Mouse (Mus musculus) layer of hippocampus, adult 8-10 months (tissue): ENCODE measurements around the gene Rgsl1. TPM values are rescaled to one million over a fixed set of nuclear protein-coding genes. Genes with fewer than 3 reads are reported as not detected.
A peak's percentile ranks its signal among the peaks of the same experiment; 100 is the strongest.
"Not testable (repeated sequence)": the region's sequence is repeated elsewhere in the genome, so short reads cannot be mapped to it uniquely, and the experiment has no call there.

Experiments used
- DNase-seq, 2 experiments: peaks; one replicate each; pipeline ENCODE4 v3.0.0; 2022; ENCODE audit warnings: low spot score in 2 of 2
- total RNA-seq, 4 experiments: library from RNA; stranded (reverse); gene quantifications; 2 replicates each; pipeline ENCODE4 v1.2.4; 2022

Gene Rgsl1
- 1 to 10 TPM in 3 of 4 experiments, under 1 TPM in 1; 0.90 to 1.3 (median 1.2) TPM for total RNA-seq

DNA sequence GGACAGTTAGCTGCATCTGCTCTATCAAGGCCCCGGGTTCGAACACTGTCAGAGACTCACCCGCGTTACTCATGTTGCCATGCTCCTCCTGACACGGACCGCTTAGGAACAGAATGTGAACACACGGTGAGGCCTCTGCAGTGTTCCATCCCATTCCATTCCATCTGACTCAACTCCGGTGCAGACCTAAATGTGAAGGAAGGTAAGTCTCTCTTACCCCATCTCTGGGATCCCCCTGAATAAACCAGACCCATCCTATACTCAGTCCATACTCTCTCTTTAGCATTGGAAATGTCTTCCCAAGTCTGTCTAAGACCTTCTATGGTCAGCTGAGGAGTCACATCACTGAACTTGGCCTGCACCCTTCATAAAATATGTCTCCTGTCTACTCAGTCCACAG is at the start of gene Rgsl1:
Rgsl1 (minus strand) TSS at position 101 of the 400 bp plus-strand sequence.
- no peak for DNase-seq

DNA sequence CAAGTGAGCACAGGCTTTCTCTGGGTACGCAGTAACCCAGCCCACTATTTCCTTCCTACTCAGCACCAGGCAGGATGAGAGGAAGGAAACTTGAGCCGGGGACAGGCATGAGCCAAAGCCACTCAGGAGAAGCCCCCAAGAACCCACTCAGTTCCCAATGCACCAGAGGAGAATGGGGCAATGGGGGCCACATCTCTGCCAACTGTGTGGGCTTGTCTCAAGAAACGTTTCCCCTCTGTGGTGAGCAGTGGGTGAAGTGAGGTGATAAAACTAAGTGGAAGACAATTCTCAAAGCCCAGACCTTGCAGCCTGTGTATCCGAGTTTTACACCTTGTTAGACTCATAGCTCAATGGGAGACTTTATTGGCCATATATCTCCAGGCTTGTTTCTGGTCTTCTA is 47.5 kb upstream of the Rgsl1 start, which contains the start of gene Teddm1a:
Teddm1a (plus strand) TSS at position 301 of the 400 bp plus-strand sequence.
- no peak for DNase-seq

DNA sequence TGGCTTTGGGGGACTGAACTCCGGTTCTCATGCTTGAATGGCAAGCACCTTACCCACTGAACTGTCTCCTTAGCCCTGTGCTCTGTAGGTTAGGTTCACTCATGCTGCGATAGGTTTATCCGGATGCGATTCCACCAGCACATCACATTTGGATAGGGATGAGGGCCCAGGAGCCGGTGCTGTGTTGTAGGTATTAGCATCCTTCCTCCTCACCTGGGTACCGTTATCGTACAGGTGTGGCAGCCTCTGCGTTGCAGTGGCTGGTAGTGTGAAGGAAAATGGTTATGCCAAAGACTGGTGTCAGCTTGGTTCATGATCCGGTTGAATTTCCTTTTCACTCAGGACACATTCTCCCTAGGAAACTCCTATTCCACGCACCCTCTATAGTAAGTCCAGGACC is 46.2 kb upstream of the Rgsl1 start:
- no peak for DNase-seq

DNA sequence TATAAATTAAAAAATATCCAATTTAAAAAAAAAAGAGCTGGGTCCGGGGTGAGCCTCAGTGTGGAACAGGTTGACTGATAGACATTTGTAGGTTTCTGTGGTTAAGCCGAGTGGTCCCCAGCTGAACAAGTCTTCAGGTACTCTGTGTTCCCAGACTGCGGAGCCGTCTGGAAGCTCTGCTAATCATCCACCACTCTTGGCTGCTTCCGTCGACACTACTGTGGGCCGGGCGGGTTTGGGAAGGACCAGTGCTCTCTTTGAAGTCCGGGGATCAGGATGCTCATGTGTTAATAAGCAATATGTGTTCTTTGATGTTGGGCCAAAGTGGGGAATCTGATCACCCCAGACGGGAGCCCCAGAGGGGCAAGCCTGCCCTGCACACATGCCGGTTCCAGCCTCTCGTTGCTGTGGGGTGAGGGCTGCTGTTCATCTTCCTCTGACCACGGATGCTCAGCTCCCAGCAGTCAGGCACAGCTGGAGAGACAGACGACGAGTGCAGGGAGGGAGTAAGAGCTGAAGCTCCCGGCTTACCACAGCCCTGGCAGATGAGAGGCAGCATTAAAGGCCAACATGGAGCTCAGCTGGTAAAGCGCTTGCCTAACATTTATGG is 42.2 kb upstream of the Rgsl1 start:
- no peak for DNase-seq

DNA sequence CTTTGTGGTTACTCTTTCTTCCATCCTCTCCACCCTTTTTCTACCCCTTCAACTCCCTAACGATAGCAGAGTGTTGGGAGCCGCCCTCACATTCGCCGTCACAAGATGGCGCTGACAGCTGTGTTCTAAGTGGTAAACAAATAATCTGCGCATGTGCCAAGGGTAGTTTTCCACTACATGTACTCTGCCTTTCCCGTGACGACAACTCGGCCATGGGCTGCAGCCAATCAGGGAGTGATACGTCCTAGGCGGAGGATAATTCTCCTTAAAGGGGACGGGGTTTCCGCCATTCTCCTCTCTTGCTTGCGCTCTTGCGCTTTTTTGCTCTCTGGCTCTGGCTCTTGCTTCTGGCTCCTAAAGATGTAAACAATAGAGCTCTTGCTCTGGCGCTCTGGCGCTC is 36.4 kb upstream of the Rgsl1 start:
- not testable (repeated sequence) for DNase-seq

DNA sequence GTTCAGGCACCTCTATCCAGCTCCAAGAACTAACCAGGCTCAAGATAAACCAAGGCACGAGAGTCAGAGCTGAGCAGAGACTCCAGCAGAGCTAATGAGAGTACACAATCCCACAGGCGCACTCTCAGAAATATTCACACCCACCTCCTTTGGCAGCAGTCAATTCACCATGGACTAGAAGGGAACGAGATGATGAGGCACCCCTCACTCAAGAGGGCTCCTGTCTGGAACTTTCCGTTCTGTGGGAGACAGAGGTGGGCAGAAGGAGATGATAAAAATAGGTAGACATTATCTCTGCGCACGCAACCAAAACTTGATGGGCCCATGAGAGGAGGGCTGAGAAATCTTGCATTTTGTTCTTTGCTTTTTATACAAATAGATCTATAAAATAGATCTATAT is 30.1 kb upstream of the Rgsl1 start, which contains the start of gene Teddm1b:
Teddm1b (plus strand) TSS at position 301 of the 400 bp plus-strand sequence.
- DNase-seq, result no peak

DNA sequence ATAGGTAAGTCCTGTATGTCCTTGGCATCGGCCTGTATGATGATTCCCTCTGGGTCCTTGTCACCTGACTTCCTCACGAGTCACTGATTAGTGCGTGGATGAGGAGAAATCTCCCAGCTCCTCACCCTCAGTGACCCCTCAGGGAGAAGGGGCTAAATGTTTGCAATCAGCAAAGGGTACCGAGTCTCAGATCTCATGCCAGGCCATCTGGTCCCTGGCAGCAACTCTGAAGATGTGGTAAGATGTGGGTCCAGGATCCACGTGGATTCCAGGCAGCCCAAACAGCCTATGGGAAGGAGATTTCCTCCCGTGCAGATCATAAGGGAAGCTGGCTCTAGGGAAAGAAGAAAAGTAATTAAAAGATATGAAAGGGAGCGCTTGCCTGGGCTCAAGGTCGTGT is 12.0 kb upstream of the Rgsl1 start:
- DNase-seq, result no peak

DNA sequence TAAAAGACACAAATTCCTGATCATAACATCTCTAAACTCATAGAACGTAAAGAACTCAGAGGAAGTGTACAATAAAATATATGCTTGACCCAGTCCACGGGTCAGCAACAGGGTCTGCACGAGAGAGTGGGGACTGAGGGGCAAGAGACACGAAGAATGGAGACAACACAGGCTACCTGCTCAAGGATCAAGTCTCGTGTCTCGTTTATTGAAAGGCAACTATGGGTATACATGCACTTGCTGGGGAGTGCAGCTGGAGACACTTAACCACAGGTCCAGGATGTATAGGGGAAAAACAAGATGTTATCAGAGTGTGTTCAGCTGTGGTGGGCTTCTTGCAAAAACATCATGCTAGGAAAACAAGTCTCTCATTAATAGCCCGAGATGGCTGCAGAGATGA is 8.8 kb upstream of the Rgsl1 start:
- not testable (repeated sequence) for DNase-seq

DNA sequence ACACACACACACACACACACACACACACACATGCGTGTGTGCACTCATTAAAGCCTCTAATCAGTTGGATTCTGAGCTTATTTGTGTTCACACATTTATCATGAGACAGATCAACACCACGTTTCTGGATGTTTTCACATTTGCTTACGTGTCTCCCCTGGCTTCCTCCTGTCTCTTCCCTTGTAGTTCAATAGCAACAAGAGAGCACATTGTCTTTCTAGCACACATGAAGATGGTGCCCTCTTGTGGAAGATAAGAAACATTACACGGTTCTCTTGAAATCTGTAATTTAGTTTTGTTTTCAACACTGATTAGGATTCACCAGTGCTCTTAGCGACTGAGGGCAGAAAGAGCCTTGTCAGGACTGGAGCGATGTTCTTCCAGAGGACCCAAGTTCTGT is 2.9 kb upstream of the Rgsl1 start:
- DNase-seq, result no peak

DNA sequence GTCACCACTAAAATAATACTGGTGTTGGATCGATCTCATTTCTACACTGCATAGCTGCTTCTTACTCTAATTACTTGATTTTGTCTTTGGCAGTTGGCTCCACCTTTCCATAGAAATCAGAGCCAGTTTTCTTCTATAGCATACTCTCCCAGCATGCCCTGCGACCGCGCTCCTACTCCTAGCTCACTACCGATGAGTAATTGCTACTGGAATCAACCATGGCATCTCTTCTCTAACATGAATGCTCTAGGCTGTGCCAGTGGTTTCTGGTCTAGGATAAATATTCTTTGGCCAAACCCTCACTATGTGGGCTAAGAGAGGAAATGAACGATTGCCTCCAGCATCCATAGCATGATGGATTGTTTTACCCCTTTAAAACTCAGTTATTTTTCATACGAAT is 2.5 kb upstream of the Rgsl1 start:
- DNase-seq, result no peak

DNA sequence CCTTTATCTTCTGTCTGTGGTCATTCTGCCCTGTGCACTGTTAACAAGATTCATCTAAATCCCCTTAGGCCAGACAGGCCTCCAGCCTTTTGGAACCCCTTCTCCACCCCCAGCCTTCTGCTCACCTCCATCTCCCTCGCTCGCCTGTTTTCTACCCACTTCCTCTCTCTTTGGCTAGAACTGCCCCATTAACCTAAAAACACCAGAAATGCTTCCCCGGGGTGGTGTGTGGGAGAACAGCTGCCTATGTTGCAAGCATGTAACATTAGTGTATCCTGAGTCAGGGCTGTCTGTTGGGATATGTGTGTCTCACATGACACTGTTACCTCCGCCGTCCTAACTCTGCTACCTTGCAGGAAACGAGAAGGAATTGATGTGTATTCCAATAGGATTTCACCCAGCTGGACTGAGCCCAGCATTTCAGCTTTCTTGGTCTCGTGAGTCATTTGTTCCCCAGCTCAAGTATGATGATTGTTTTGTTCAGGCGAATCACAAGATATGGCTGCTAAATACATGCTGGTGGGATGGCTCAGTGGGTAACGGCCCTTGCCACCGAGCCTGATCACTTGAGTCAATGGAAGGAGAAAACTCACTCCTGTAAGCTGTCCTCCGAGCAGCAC is 1.7 kb downstream of the Rgsl1 start:
- no peak for DNase-seq

DNA sequence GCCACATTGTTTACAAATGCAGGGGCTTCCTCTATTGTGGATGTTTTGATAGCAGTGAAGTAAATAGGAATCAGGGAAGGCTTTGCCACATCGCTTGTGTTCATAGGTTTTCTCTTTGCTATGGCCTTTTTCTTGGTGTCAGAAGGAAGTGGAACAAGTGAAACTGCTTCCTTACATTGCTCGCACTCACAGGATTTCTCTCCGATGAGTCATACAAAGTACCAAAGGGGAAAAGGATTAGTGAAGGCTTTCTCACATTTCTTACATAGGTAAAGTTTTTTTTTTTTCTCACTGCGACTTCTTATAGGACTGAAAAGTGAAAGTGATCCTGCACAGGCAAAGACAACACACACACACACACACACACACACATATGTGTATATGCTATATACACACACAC is 7.9 kb downstream of the Rgsl1 start:
- no peak for DNase-seq

DNA sequence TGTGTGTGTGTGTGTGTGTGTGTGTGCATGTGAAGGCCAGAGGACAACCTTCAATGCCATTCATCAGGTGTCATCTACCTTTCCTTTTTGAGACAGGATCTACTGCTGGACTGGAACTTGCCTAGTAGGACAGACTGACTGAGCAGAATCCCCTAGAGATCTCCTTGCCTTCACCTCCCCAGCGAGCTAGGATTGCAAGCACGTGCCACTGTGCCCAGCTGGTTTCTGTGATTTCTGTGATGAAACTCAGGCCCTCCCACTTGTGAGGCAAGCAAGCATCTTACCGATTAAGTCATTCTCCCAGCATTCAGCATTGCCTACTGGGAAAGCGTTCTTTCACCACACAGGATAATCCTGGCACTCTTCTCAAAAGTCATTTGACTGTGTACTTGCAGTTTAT is 13.2 kb downstream of the Rgsl1 start:
- no peak for DNase-seq

DNA sequence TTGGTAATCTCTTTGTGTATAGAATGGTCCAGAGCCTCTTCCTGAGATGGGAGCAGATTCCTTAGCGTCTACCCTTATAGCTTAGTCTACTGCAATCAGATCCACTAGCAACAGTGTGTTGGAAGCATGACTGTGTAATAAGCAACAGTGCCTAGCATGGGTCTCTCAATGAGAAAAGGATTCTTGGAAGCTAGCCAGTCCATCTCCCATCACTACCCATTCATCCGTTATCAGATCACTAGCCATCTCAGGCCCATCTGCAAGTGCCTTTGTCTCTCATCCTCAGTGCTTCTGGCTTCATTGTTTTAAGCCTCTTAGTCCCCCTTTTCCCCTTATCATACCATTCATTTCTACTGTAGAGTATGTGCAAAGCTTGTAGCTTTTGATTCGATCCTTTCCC is 23.7 kb downstream of the Rgsl1 start:
- DNase-seq, result no peak

DNA sequence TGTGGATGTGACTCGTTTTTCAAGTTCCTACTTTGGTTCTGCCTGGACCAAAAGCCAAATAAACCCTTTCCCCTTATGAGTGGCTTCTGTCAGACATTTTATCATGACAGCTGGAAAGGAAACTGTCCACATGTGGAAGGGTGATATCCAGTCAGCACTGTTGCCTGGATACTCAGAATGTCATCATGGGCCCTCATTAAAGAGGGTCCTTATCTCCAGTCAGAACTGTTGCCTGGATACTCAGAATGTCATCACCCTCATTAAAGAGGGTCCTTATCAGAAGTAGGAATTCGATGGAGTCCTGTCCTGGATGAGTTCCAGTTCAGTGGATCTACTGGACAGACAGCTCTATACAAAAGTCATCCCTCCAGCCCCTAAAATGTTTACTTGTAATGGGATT is 29.7 kb downstream of the Rgsl1 start:
- DNase-seq, result no peak

DNA sequence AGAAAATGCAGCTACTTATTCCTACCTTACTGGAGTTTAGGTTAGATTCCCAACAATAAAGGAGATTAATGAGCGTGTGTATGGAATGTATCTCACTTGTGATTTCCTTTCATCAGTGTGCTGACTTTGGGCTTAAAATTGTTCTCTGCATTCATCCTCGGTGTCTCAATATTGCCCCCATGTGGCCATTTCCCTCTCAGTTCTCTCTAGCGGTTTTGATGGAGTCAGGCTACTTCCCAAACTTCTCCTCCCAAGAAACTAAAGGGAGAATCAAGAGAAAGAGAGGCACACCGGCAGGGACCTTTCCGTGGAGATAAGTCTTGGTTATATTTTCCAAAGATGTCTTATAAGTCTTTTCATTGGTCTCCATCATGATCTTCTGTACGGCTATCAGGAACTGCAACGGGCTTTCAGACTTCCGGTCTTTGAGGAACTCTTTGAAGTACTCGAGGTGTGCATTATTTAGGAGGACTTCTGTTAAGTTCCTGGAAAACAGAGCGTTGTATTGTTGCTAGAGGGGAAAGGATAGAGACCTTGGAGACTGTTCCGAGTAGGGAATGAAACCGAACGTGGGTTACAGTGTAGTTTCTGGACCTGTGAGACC is 36.5 kb downstream of the Rgsl1 start:
- peak in 1 of 2 experiments; percentile 68 for DNase-seq

DNA sequence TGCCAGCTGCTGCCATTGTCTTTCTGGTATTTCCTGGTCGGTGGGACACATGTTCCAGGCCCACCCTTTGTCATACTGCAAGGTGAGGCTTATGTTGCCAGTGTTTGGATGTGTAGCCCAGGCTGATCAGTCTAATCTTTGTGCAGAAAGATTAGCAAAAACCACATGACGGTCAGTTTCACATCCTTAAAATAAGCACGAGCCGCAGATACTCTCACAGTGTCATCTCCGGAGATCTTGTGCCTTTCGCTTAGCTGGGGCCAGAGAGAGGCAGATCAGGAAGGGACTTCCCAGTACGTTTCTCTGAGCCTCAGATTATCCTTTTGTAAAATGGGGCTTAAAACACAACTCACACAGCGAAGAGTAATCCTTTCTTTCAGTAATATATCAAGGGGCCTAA is 40.4 kb downstream of the Rgsl1 start:
- DNase-seq, result no peak

DNA sequence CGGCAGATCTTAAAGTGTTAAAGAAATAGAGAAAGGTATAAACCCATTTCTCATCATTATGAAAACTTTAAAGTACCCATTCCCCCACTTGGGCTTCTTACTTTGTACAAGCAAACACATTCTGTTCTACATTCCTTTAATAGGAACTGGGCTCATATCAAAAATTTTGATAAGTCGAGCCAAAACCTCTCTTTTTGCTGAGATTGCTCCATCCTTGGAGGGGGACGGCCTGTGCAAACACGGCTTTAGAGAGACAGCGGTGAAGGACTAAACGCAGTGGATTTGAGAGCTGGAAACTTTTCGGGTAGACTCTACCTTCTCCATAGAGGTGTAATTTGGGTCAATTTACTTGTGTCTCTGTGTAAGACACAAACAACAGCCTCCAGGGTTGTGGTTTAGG is 41.3 kb downstream of the Rgsl1 start:
- no peak for DNase-seq

DNA sequence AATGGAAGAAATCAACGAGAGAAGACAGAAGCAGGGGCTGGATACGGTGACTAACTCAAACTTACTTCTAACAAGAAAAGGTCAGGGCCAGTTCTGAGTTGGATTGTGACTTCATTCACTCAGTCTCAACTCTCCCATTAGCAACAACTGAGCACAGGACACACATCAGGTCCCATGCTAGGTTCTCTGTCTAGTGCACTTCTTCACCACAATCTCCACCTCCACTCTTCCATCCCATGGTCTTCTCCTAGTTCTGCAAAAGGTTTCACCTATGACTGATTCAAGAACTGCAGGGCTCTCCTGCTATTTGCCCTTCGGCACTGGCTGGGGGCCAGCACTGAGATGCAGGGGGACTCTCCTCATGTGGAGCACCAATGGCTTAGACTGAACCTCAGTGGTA is 49.7 kb downstream of the Rgsl1 start:
- no peak for DNase-seq

DNA sequence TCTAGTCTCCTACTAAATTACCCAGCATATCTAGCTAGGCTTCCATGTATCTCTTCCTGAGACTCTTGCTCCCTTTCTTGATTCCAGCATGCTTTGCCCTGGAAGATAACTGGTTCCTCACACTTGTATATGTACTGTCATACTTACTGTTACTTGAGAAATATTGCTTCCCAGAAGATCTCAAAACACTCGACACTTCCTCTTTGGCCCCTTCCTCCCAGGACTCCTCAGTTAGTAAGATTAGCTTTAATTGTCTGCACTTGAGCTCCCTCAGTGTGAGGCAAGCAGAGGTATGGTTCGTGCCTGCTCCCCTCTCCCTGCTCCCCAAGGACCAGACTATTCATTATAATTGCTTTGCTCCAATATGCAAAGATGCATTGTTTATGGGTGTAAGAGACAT is 53.2 kb downstream of the Rgsl1 start:
- no peak for DNase-seq

DNA sequence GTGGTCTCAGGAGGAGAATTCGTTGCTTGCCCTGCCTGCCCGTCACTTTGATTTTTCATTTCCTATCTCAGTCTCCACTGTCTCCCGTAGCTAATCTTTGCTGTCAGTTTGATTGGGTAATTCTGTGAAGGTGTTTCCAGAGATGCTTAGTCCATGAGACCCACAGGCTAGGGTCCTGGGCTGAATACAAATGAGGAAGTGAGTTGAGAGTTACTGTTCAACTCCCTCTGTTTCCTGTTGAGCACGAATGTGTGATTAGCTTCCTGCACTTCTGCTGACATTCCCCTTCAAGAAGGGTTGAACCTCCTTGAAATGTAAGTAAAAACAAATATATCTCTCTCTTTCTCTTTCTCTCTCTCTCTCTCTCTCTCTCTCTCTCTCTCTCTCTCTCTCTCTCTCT is 58.3 kb downstream of the Rgsl1 start:
- no peak for DNase-seq

DNA sequence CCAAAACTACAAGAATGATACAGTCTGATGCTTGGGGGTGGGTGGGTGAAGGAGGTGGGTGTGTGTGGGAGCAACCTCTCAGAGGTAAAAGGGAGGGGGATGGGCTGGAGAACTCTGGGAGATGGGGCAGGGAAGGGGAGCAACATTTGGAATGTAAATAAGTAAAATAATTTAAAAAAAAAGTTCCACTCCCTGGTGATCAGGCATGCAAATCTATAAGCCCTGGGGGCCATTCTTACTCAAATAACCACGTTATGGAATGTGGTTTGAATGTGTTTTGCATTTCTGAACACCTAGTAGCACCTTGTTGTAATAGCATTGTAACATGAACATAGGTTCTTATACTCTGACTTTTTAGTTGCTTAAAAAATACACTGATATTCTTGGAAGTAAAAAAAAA is 60.6 kb downstream of the Rgsl1 start:
- no peak for DNase-seq

DNA sequence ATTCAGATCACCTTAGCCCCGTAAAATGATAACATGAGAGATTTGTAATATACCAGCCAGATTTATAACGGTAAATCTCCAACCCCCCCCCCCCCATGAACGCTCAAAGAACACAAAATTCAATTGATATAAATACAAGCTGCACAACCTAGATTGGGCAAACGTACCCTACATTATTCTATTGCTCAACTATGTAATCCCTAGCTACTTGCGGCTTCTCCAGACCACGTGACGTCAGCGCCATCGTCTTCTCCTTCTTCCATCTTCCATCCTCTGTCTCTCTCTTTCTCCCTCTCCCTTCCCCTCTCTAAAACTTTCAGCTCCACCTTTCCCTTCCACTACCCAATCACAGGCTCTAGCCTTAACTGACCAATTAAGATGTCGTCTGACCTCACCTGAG is 65.7 kb downstream of the Rgsl1 start:
- DNase-seq, result no peak
